Mouse (Mus musculus): ENCODE measurements around the gene Lrrc51. TPM values are rescaled to one million over a fixed set of nuclear protein-coding genes. Genes with fewer than 3 reads are reported as not detected.

The Lrrc51 gene
- 4.2 and 5.0 TPM in 2 replicates for polyA plus RNA-seq (2016; fragmentation: Nextera tagmentation; extraction: Ambion mirVana)

DNA sequence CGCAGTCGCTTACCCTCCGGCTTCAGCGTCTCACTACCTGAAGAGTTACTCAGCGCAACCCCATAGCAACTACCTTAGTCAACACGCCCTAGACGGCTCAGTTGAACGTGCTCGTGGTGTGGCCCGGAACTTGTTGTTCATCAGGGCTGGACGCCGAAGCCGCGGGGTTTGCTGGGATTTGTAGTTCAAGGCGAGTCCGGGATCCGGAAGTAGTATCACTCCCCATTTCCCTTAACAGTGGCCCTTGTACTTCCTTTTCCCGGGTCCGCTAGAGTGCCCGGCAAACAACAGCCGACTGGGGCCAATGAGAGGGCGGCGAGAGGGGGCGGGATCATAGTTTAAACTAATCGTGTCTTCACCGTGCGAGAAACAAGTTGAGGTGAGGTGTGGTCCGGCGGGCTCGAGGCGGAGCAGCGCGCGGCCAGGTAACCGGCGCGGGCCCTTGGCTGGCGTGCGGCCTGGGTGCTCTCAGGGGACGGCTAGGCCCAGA is at the start of gene Lrrc51, which contains the start of gene Numa1:
Gene Lrrc51 (minus strand): TSS at position 145 of the 490 bp plus-strand sequence.
Gene Numa1 (plus strand): TSS at position 361 of the 490 bp plus-strand sequence.
- 0 out of 2 replicates have a peak, but pooled peaks cover 2% of the 10 kb centered on the region for H3K36me3 ChIP-seq
- WGBS = under 1% methylated on average over 40 of the region's 40 CpGs
- peak within 1 kb of the TSS; percentile 91 for H3K9ac ChIP-seq
- H3K4me3 ChIP-seq = peak within 1 kb of the TSS; percentile 87
- no peaks in the 10 kb centered on the region for H3K27me3 ChIP-seq (replicated peaks)
- peak within 1 kb of the TSS; percentile 80 for H3K4me2 ChIP-seq
- H3K4me1 ChIP-seq (replicated peaks) = peaks cover 20% of the 10 kb centered on the region
- peak; percentile 98 for ATAC-seq (ENCODE audit: insufficient number of reproducible peaks, low FRiP score)
- peak within 1 kb of the TSS; percentile 73 for H3K27ac ChIP-seq (ENCODE audit: poor library complexity, severe bottlenecking)
- H3K9me3 ChIP-seq (replicated peaks) = no peaks in the 10 kb centered on the region

DNA sequence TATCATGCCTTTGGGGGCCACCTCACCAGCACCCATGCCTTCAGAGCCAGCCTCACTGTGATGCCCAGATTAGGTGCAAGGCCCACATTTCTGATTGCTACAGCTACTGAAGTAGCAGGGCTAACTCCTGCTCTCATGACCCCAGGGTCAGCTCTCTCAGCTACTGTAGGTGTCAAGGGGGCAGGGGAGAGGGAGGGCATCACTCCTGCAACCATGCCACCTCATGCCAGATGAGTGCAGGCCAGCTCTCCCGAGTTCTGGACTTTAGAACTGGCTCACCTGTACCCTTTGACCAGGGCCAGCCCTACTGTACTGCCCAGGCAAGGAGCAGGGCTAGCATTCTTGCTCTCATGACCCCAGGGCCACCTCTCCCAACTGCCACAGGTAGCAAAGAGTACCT is 49.0 kb upstream of the Lrrc51 start:
- ATAC-seq (ENCODE audit: insufficient number of reproducible peaks, low FRiP score) = no peak
- H3K36me3 ChIP-seq = peaks cover 54% of the 10 kb centered on the region
- no peak overlapping the region for H3K4me2 ChIP-seq
- WGBS = 88% methylated on average over 1 of the region's 1 CpGs
- no peak overlapping the region for H3K27ac ChIP-seq (ENCODE audit: poor library complexity, severe bottlenecking)
- H3K4me1 ChIP-seq (replicated peaks) = no peaks in the 10 kb centered on the region
- H3K9ac ChIP-seq = no peak overlapping the region
- no peaks in the 10 kb centered on the region for H3K27me3 ChIP-seq (replicated peaks)
- H3K9me3 ChIP-seq (replicated peaks) = no peaks in the 10 kb centered on the region
- H3K4me3 ChIP-seq = no peak overlapping the region

DNA sequence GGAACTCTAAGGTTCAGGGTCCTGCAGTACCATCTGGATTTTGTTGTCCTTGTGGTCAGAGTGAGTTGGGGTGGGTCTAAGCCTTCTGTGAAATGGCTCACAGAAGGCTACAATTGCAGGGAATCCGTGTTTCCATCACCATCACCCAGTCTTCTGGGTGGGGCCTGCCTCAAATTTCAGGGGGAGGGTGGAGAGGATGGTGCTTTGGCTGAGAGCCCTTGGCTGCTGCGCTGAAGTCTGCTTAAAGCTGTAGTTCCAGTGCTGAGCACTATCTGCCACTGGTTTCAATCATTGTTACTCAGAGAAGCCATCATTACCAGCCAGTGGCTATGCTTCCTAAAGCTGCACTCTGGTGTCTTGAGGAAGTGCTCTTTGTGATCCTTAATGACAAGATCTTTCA is 40.8 kb upstream of the Lrrc51 start:
- no peaks in the 10 kb centered on the region for H3K9me3 ChIP-seq (replicated peaks)
- H3K9ac ChIP-seq = no peak overlapping the region
- H3K4me2 ChIP-seq = no peak overlapping the region
- no peak overlapping the region for H3K4me3 ChIP-seq
- no peak overlapping the region for H3K27ac ChIP-seq (ENCODE audit: poor library complexity, severe bottlenecking)
- ATAC-seq (ENCODE audit: insufficient number of reproducible peaks, low FRiP score) = no peak
- H3K27me3 ChIP-seq (replicated peaks) = no peaks in the 10 kb centered on the region
- peaks cover 24% of the 10 kb centered on the region for H3K36me3 ChIP-seq
- 34% methylated on average over 2 of the region's 2 CpGs for WGBS
- peaks cover 36% of the 10 kb centered on the region for H3K4me1 ChIP-seq (replicated peaks)

DNA sequence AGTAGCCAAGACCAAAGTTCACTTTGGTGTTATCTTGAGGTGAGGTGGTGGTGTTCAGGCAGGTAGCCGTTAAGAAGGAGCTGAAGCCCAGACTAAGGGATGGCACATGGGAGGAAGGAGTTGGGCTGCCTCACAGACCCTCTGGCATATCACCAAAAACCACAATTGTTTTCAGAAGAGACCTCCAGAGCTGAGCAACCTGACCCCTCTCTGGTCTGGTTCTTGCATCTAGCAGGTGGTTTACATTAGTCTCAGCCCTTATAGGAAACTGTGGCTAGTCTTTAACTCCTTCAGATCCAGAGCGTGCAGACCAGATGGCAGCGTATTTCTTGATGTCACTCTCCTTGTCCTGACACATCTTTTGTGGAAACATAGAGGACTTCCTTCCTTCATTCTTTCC is 40.0 kb upstream of the Lrrc51 start:
- H3K4me2 ChIP-seq = no peak overlapping the region
- H3K4me3 ChIP-seq = no peak overlapping the region
- WGBS = 80% methylated on average over 3 of the region's 3 CpGs
- no peaks in the 10 kb centered on the region for H3K27me3 ChIP-seq (replicated peaks)
- H3K9me3 ChIP-seq (replicated peaks) = no peaks in the 10 kb centered on the region
- no peak for ATAC-seq (ENCODE audit: insufficient number of reproducible peaks, low FRiP score)
- no peak overlapping the region for H3K9ac ChIP-seq
- H3K4me1 ChIP-seq (replicated peaks) = peaks cover 40% of the 10 kb centered on the region
- H3K36me3 ChIP-seq = peaks cover 21% of the 10 kb centered on the region
- H3K27ac ChIP-seq (ENCODE audit: poor library complexity, severe bottlenecking) = no peak overlapping the region

DNA sequence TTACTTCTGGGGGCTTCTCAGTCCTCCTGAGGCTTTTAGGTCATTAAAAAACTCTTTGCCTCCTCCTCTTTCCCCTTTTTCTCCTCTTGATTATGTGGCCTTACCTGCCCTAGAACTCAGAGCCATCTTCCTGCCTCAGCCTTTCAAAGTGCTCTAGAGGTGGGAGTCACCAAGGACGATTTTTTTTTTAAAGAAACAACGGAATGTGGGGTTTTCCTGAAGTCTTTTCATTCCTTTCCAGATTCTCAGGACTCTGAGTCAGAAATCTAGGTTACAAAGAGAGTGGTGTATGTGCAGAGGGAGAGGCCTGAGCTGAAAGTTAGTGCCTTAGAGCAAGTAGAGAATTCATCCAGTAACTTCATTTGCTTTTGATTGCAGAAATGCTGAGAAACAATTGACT is 38.0 kb upstream of the Lrrc51 start:
- Histone ChIP-seq H3K27ac (ENCODE audit: poor library complexity, severe bottlenecking) (peak overlapping the region; percentile 99), H3K4me2 (peak overlapping the region; percentile 75), H3K4me1 (replicated peaks) (peaks cover 56% of the 10 kb centered on the region), H3K4me3 (peak overlapping the region; percentile 70), H3K27me3 (replicated peaks) (no peaks in the 10 kb centered on the region), H3K9ac (peak overlapping the region; percentile 87), H3K9me3 (replicated peaks) (no peaks in the 10 kb centered on the region), H3K36me3 (peaks cover 9% of the 10 kb centered on the region)
- WGBS = 42% methylated on average over 2 of the region's 2 CpGs
- no peak for ATAC-seq (ENCODE audit: insufficient number of reproducible peaks, low FRiP score)

DNA sequence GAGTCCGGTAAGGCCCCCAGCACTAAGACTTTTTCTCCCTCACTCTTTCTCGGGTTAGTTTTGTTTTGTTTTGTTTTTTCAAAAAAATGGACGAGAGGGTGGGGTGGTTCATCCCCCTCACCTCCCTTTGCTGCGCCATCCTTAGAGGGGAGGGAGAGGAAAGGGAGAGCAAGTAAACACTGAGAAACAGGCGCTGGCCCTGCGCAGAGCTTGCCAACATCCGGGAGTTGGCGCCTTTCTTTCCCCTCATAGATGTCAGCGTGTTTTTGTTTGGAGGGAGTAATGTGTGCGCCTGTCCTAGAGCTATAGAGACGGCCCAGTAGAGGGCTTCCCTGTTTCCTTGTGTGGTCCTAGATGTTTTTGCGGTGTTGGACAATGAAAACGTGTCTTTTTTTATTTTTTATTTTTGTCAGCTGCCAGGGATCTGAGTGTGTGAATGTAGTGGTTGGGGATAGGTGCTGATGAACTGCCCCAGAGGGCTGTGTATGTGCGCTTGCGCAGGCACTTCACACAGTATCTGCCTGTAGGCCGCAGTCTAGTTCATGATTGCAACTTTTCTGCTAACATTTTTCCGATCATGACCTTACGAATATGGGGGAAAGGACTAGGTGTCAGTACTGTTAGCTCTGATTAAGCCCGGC is 37.2 kb upstream of the Lrrc51 start:
- peaks cover 59% of the 10 kb centered on the region for H3K4me1 ChIP-seq (replicated peaks)
- no peaks in the 10 kb centered on the region for H3K27me3 ChIP-seq (replicated peaks)
- peak overlapping the region; percentile 75 for H3K4me2 ChIP-seq
- peak; percentile 65 for ATAC-seq (ENCODE audit: insufficient number of reproducible peaks, low FRiP score)
- H3K9me3 ChIP-seq (replicated peaks) = no peaks in the 10 kb centered on the region
- H3K4me3 ChIP-seq = peak overlapping the region; percentile 70
- H3K36me3 ChIP-seq = peaks cover 3% of the 10 kb centered on the region; the same call in 1 of the 2 replicates
- H3K27ac ChIP-seq (ENCODE audit: poor library complexity, severe bottlenecking) = peak overlapping the region; percentile 99
- WGBS = 5% methylated on average over 19 of the region's 19 CpGs
- H3K9ac ChIP-seq = peak overlapping the region; percentile 87

DNA sequence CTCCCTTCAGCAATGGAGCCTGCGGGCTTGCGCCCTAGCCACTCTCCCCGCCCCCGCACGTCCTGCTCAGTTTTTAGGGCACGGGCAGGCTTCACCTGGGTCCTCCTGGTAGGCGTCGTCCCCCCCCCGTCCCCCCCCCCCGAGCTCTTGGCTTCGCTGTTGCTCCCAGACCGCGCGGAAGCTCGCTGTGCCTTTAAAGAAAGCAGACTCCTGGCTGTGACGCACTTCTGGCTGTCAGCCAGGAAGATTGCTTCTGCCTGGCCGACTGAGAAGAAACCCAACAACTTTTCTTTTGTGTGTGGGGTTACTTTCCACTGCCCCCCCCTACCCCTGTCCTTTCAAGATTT is 36.7 kb upstream of the Lrrc51 start:
- H3K4me2 ChIP-seq = peak overlapping the region; percentile 75
- peaks cover 59% of the 10 kb centered on the region for H3K4me1 ChIP-seq (replicated peaks)
- H3K9me3 ChIP-seq (replicated peaks) = no peaks in the 10 kb centered on the region
- peak overlapping the region; percentile 99 for H3K27ac ChIP-seq (ENCODE audit: poor library complexity, severe bottlenecking)
- peak overlapping the region; percentile 70 for H3K4me3 ChIP-seq
- H3K36me3 ChIP-seq = peaks cover 3% of the 10 kb centered on the region; the same call in 1 of the 2 replicates
- 2% methylated on average over 13 of the region's 17 CpGs for WGBS
- ATAC-seq (ENCODE audit: insufficient number of reproducible peaks, low FRiP score) = peak; percentile 78
- H3K9ac ChIP-seq = peak overlapping the region; percentile 87
- no peaks in the 10 kb centered on the region for H3K27me3 ChIP-seq (replicated peaks)

DNA sequence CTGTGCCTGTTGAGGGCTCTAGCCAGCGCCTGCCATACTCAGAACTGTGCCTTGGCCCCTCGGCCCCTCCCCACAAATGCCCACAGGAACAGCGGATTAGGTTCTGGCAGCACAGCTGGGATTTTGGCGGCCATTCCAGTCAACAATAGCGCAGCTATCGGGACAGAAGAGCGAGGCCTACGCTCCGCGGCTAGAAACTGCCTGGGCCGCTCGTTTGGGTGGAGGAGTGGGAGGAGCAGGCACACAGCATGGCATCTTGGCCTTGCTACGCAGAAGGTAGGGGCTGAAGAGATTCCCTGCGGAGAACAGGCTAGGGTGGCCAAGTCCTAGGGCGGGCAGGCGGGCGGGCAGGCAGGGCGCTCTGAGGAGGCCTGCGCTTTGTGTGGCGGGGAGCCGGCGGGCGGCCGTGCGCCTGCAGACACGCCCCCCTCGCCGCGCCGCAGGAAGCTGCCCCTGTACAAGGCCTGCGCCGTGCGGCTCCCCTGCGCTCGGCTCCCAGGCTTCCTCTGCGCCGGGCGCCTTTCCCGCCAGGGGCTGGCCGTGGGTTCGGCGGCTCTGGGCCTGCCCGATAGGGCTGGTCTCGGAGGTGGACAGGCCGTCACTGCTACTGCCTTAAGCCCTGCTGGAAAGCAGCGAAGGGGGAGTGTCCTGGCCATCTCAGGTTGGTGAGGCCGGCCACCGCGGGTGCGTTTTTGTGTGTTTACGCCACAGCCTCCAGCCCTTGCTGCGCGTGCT is 36.2 kb upstream of the Lrrc51 start:
- H3K4me2 ChIP-seq = peak overlapping the region; percentile 75
- no peaks in the 10 kb centered on the region; the same call in 1 of the 2 replicates for H3K36me3 ChIP-seq
- H3K4me3 ChIP-seq = peak overlapping the region; percentile 70
- H3K9ac ChIP-seq = peak overlapping the region; percentile 87
- peak overlapping the region; percentile 99 for H3K27ac ChIP-seq (ENCODE audit: poor library complexity, severe bottlenecking)
- WGBS = under 1% methylated on average over 48 of the region's 53 CpGs
- peaks cover 55% of the 10 kb centered on the region for H3K4me1 ChIP-seq (replicated peaks)
- H3K27me3 ChIP-seq (replicated peaks) = no peaks in the 10 kb centered on the region
- no peaks in the 10 kb centered on the region for H3K9me3 ChIP-seq (replicated peaks)
- peak; percentile 92 for ATAC-seq (ENCODE audit: insufficient number of reproducible peaks, low FRiP score)

DNA sequence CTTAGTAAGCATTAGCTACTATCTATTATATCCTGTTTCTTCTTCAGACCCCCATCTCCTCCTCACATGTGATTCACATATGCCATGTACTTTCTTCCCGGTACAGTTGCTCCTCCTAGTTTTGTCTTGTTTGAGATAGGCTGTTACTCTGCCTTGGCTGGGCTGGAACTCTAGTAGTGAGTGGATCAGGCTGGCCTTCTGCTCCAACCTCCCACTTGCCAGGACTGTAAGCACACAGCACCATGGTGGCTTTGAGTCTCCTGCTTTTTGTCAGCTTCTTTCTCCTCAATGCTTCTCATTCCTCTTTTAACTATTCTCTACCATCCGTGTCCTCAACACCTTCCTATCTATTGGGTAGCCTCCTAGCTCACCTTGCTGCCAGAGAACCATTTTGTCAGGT is 35.1 kb upstream of the Lrrc51 start:
- no peaks in the 10 kb centered on the region; the same call in 1 of the 2 replicates for H3K36me3 ChIP-seq
- peak overlapping the region; percentile 53; the same call in 1 of the 2 replicates for H3K27ac ChIP-seq (ENCODE audit: poor library complexity, severe bottlenecking)
- H3K4me1 ChIP-seq (replicated peaks) = peaks cover 46% of the 10 kb centered on the region
- no peak for ATAC-seq (ENCODE audit: insufficient number of reproducible peaks, low FRiP score)
- H3K9me3 ChIP-seq (replicated peaks) = no peaks in the 10 kb centered on the region
- H3K4me3 ChIP-seq = no peak overlapping the region
- H3K27me3 ChIP-seq (replicated peaks) = no peaks in the 10 kb centered on the region
- 55% methylated on average over 2 of the region's 2 CpGs for WGBS
- H3K9ac ChIP-seq = no peak overlapping the region
- peak overlapping the region; percentile 25; the same call in 1 of the 2 replicates for H3K4me2 ChIP-seq

DNA sequence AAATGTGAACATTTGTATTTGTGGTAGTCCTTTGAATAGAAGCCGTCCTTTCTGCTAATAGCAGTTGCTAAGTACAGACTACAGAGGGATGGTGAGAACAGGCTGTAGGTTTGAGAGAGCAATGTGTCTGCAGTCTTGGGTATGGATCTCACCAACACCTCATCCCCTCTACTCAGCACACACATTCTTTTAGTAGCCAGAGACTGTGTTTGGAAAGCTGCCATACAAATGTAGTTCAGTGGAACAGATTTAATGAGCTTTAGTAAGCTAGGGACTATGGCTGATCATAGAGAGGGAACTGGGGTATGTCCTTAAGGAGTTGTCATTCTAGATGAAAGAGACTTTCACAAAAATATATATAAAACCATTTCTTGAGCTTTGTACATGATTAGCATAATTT is 33.6 kb upstream of the Lrrc51 start:
- no peak overlapping the region for H3K4me2 ChIP-seq
- H3K36me3 ChIP-seq = no peaks in the 10 kb centered on the region
- no peaks in the 10 kb centered on the region for H3K27me3 ChIP-seq (replicated peaks)
- H3K4me1 ChIP-seq (replicated peaks) = peaks cover 32% of the 10 kb centered on the region
- WGBS = 72% methylated on average over 1 of the region's 1 CpGs
- no peak overlapping the region for H3K4me3 ChIP-seq
- H3K9me3 ChIP-seq (replicated peaks) = no peaks in the 10 kb centered on the region
- ATAC-seq (ENCODE audit: insufficient number of reproducible peaks, low FRiP score) = no peak
- no peak overlapping the region for H3K9ac ChIP-seq
- H3K27ac ChIP-seq (ENCODE audit: poor library complexity, severe bottlenecking) = peak overlapping the region; percentile 28; the same call in 1 of the 2 replicates

DNA sequence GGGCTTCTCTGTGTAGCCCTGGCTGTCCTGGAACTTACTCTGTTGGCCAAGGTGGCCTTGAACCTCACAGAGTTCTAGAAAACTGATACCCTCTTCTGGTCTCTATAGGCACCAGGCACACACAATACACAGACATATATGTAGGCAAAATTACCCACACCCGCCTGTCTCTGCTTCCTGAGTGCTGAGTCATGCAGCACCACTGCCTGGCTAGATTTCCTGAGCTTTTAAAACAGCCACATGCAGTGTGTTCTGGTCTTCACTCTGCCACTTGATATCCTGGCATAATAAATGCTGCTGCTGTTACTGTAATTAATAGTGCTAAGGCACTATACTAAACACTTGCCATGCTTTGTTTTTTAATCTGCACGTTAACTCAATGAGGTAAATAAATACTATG is 31.9 kb upstream of the Lrrc51 start:
- Histone ChIP-seq H3K27ac (ENCODE audit: poor library complexity, severe bottlenecking) (no peak overlapping the region), H3K4me2 (no peak overlapping the region), H3K36me3 (no peaks in the 10 kb centered on the region), H3K4me1 (replicated peaks) (peaks cover 23% of the 10 kb centered on the region), H3K9me3 (replicated peaks) (no peaks in the 10 kb centered on the region), H3K4me3 (no peak overlapping the region), H3K27me3 (replicated peaks) (no peaks in the 10 kb centered on the region), H3K9ac (no peak overlapping the region)
- WGBS = 62% methylated on average over 2 of the region's 2 CpGs
- no peak for ATAC-seq (ENCODE audit: insufficient number of reproducible peaks, low FRiP score)

All from heart, embryonic 12.5 days (tissue).